Mouse (Mus musculus) E14TG2a.4 (cell line): Measurements from ENCODE around the gene Glrx.

Experiments
- CTCF ChIP-seq: conservative IDR thresholded peaks from 2 replicates; pipeline ENCODE4 v1.5.1; 2014; ENCODE audit warnings: low read length
- NANOG ChIP-seq: IDR thresholded peaks from 2 replicates; pipeline ENCODE4 v1.6.1; 2014; ENCODE audit warnings: borderline replicate concordance, low read length, mixed read lengths
- POU5F1 ChIP-seq: IDR thresholded peaks from 2 replicates; pipeline ENCODE4 v1.6.1; 2014; ENCODE audit warnings: low read length, borderline replicate concordance

- TF ChIP-seq CTCF, result no peak
- no peak for TF ChIP-seq NANOG
- no peak for TF ChIP-seq POU5F1
Measured at GRCm38 (mm10) chr13:75845519-75846166, 6.0 kb downstream of the Glrx start.
